Mouse (Mus musculus) lung, embryonic 14.5 days (tissue): ENCODE measurements around the gene Clk3. TPM values are rescaled to one million over a fixed set of nuclear protein-coding genes. Genes with fewer than 3 reads are reported as not detected.
"Not testable (repeated sequence)": the region's sequence is repeated elsewhere in the genome, so short reads cannot be mapped to it uniquely, and the experiment has no call there.

Experiments
- ATAC-seq: fragments of 200-750 bp; cut with Nextera tagmentation; 2 replicates; pipeline ENCODE4 v1.8.0; 2017; ENCODE audit warnings: mild to moderate bottlenecking, moderate TSS enrichment, moderate library complexity; ENCODE audit not compliant: insufficient read depth
- DNase-seq: peaks from one replicate; pipeline ENCODE4 v3.0.0-alpha.2; 2015
- H3K27ac ChIP-seq: fragments of 300-500 bp; sonication (generic); 2 replicates; pipeline ENCODE4 v1.5.1; 2014; ENCODE audit warnings: low read depth, mild to moderate bottlenecking, moderate library complexity
- H3K27me3 ChIP-seq: fragments of 300-500 bp; sonication (generic); 2 replicates; pipeline ENCODE4 v1.6.1; 2014; ENCODE audit warnings: low read length, control low read depth; ENCODE audit not compliant: insufficient read depth
- H3K36me3 ChIP-seq: fragments of 300-500 bp; sonication (generic); 2 replicates; pipeline ENCODE4 v1.6.1; 2014; ENCODE audit warnings: control low read depth; ENCODE audit not compliant: insufficient read depth
- H3K4me1 ChIP-seq: fragments of 300-500 bp; sonication (generic); 2 replicates; pipeline ENCODE4 v1.6.1; 2014; ENCODE audit warnings: antibody characterized with exemption, control low read depth; ENCODE audit not compliant: insufficient read depth
- H3K4me2 ChIP-seq: fragments of 300-500 bp; sonication (generic); 2 replicates; pipeline ENCODE4 v1.6.1; 2014; ENCODE audit warnings: mild to moderate bottlenecking
- H3K4me3 ChIP-seq: fragments of 300-500 bp; sonication (generic); 2 replicates; pipeline ENCODE4 v1.5.1; 2014; ENCODE audit warnings: low read depth, low read length
- H3K9ac ChIP-seq: fragments of 300-500 bp; sonication (generic); 2 replicates; pipeline ENCODE4 v1.6.1; 2014
- H3K9me3 ChIP-seq: fragments of 300-500 bp; sonication (generic); 2 replicates; pipeline ENCODE4 v1.6.1; 2016; ENCODE audit warnings: low read depth, low read length, control low read depth
- CTCF ChIP-seq: IDR thresholded peaks from 2 replicates; pipeline ENCODE4 v1.5.1; 2016; ENCODE audit warnings: antibody characterized with exemption, low read depth
- WGBS: fragments of 180-500 bp; shearing (Covaris S2); extraction: QIAGEN DNeasy Blood & Tissue Kit; methylation state at CpG from one replicate; pipeline ENCODE4 v1.1.7; 2014; 5-methylcytosine and 5-hydroxymethylcytosine counted together
- polyA plus RNA-seq: library from polyadenylated mRNA; unstranded; fragments of >200 nt; fragmentation: Nextera tagmentation; extraction: Ambion mirVana; gene quantifications from 2 replicates; pipeline ENCODE4 v1.2.1, GENCODE M21; 2014

Clk3 gene
- polyA plus RNA-seq, 1 experiment from 2014 or later: 72.7 TPM

GRCm38 (mm10) chr9:57723315-57723715 lies 42.3 kb downstream of the Clk3 start:
- no peak overlapping the region for H3K9ac ChIP-seq
- H3K36me3 ChIP-seq: peaks cover 46% of the 10 kb centered on the region
- no peak for ATAC-seq
- H3K27me3 ChIP-seq: no peaks in the 10 kb centered on the region
- H3K4me1 ChIP-seq: no peaks in the 10 kb centered on the region
- no peaks in the 10 kb centered on the region for H3K9me3 ChIP-seq
- no peak overlapping the region for H3K4me2 ChIP-seq
- no peak for TF ChIP-seq CTCF
- DNase-seq: peak; percentile 42
- 51% methylated on average over 5 of the region's 5 CpGs for WGBS
- H3K4me3 ChIP-seq: no peak overlapping the region
- no peak overlapping the region for H3K27ac ChIP-seq

- H3K4me2 ChIP-seq: no peak overlapping the region
- DNase-seq (no peak), ATAC-seq (no peak)
- H3K9ac ChIP-seq: no peak overlapping the region
- H3K9me3 ChIP-seq: no peaks in the 10 kb centered on the region
- no peak overlapping the region for H3K4me3 ChIP-seq
- H3K27ac ChIP-seq: no peak overlapping the region
- H3K36me3 ChIP-seq: peaks cover 45% of the 10 kb centered on the region; the same call in 1 of the 2 replicates
- H3K27me3 ChIP-seq: no peaks in the 10 kb centered on the region
- H3K4me1 ChIP-seq: no peaks in the 10 kb centered on the region
- TF ChIP-seq CTCF: no peak
- 95% methylated on average over 1 of the region's 1 CpGs for WGBS
Observed at GRCm38 (mm10) chr9:57722371-57722770, 43.3 kb downstream of the Clk3 start.

GRCm38 (mm10) chr9:57720736-57721135 lies 44.9 kb downstream of the Clk3 start:
- WGBS: 72% methylated on average over 3 of the region's 3 CpGs
- ATAC-seq (no peak), DNase-seq (no peak)
- Histone ChIP-seq H3K27ac (no peak overlapping the region), H3K4me1 (no peaks in the 10 kb centered on the region), H3K9me3 (no peaks in the 10 kb centered on the region), H3K9ac (no peak overlapping the region), H3K27me3 (no peaks in the 10 kb centered on the region), H3K4me3 (no peak overlapping the region), H3K36me3 (peaks cover 49% of the 10 kb centered on the region), H3K4me2 (no peak overlapping the region)
- TF ChIP-seq CTCF: no peak

- Histone ChIP-seq H3K27ac (no peak overlapping the region), H3K36me3 (peaks cover 58% of the 10 kb centered on the region)
- ATAC-seq: no peak
Observed at GRCm38 (mm10) chr9:57718408-57718807, 47.3 kb downstream of the Clk3 start.

GRCm38 (mm10) chr9:57712194-57712593 lies 53.5 kb downstream of the Clk3 start:
- Histone ChIP-seq H3K27me3 (no peaks in the 10 kb centered on the region), H3K27ac (no peak overlapping the region), H3K4me2 (no peak overlapping the region), H3K9me3 (no peaks in the 10 kb centered on the region), H3K36me3 (peaks cover 50% of the 10 kb centered on the region), H3K4me1 (peaks cover 3% of the 10 kb centered on the region; the same call in 1 of the 2 replicates), H3K9ac (no peak overlapping the region), H3K4me3 (no peak overlapping the region)
- WGBS: 62% methylated on average over 2 of the region's 2 CpGs
- no peak for DNase-seq
- peak; percentile 38; the same call in 1 of the 2 replicates for TF ChIP-seq CTCF
- no peak for ATAC-seq

More at GRCm38 (mm10) chr9:57718408-57718807, 47.3 kb downstream of the Clk3 start:
- no peak overlapping the region for H3K4me2 ChIP-seq
- no peaks in the 10 kb centered on the region for H3K4me1 ChIP-seq
- TF ChIP-seq CTCF: no peak
- H3K9ac ChIP-seq: no peak overlapping the region
- H3K27me3 ChIP-seq: no peaks in the 10 kb centered on the region
- WGBS: 89% methylated on average over 7 of the region's 7 CpGs
- no peak for DNase-seq
- H3K9me3 ChIP-seq: no peaks in the 10 kb centered on the region
- H3K4me3 ChIP-seq: no peak overlapping the region

- DNase-seq, H3K9me3 ChIP-seq, H3K4me1 ChIP-seq, H3K27ac ChIP-seq, H3K4me2 ChIP-seq, H3K9ac ChIP-seq, H3K4me3 ChIP-seq, H3K27me3 ChIP-seq, ATAC-seq: not testable (repeated sequence)
- H3K36me3 ChIP-seq: peaks cover 30% of the 10 kb centered on the region
- 92% methylated on average over 5 of the region's 5 CpGs for WGBS
Observed at GRCm38 (mm10) chr9:57710214-57710613, 55.4 kb downstream of the Clk3 start.

GRCm38 (mm10) chr9:57708720-57709274 lies 56.9 kb downstream of the Clk3 start:
- H3K36me3 ChIP-seq: peaks cover 17% of the 10 kb centered on the region

More at GRCm38 (mm10) chr9:57708720-57709274, 56.9 kb downstream of the Clk3 start:
- Histone ChIP-seq H3K27me3 (no peaks in the 10 kb centered on the region), H3K4me1 (peaks cover 3% of the 10 kb centered on the region; the same call in 1 of the 2 replicates), H3K9me3 (no peaks in the 10 kb centered on the region), H3K4me2 (peak overlapping the region; percentile 74), H3K27ac (peak overlapping the region; percentile 87), H3K9ac (peak overlapping the region; percentile 89), H3K4me3 (peak overlapping the region; percentile 85)
- ATAC-seq (peak; percentile 75), DNase-seq (peak; percentile 71)
- no peak for TF ChIP-seq CTCF
- 2% methylated on average over 38 of the region's 39 CpGs for WGBS
